Mouse (Mus musculus) midbrain, embryonic 15.5 days (tissue): ENCODE results near the gene Gjd2. TPM values are rescaled to one million over a fixed set of nuclear protein-coding genes. Genes with fewer than 3 reads are reported as not detected.
A peak's percentile ranks its signal among the peaks of the same experiment; 100 is the strongest.

Experiments
- ATAC-seq: fragments of 200-750 bp; cut with Nextera tagmentation; replicated peaks from 2 replicates; pipeline ENCODE4 v1.8.0; 2017; ENCODE audit warnings: moderate TSS enrichment
- H3K27ac ChIP-seq: fragments of 300-500 bp; sonication (generic); 2 replicates; pipeline ENCODE4 v1.5.1; 2015; ENCODE audit warnings: mild to moderate bottlenecking, inconsistent platforms
- H3K27me3 ChIP-seq: fragments of 300-500 bp; sonication (generic); replicated peaks from 2 replicates; pipeline ENCODE4 v1.6.1; 2015; ENCODE audit warnings: inconsistent platforms
- H3K36me3 ChIP-seq: fragments of 300-500 bp; sonication (generic); replicated peaks from 2 replicates; pipeline ENCODE4 v1.6.1; 2015; ENCODE audit warnings: inconsistent platforms
- H3K4me1 ChIP-seq: fragments of 300-500 bp; sonication (generic); 2 replicates; pipeline ENCODE4 v1.6.1; 2015; ENCODE audit warnings: inconsistent platforms
- H3K4me2 ChIP-seq: fragments of 300-500 bp; sonication (generic); 2 replicates; pipeline ENCODE4 v1.6.1; 2015; ENCODE audit warnings: inconsistent platforms, mild to moderate bottlenecking, moderate library complexity
- H3K4me3 ChIP-seq: fragments of 300-500 bp; sonication (generic); 2 replicates; pipeline ENCODE4 v1.5.1; 2015; ENCODE audit warnings: mild to moderate bottlenecking, inconsistent platforms
- H3K9ac ChIP-seq: fragments of 300-500 bp; sonication (generic); 2 replicates; pipeline ENCODE4 v1.6.1; 2015; ENCODE audit warnings: mild to moderate bottlenecking, inconsistent platforms
- H3K9me3 ChIP-seq: fragments of 300-500 bp; sonication (generic); 2 replicates; pipeline ENCODE4 v1.6.1; 2016; ENCODE audit warnings: inconsistent platforms
- WGBS: fragments of 180-500 bp; shearing (Covaris S2); methylation state at CpG from one replicate; pipeline ENCODE4 v1.1.7; 2015; ENCODE audit warnings: mixed read lengths; 5-methylcytosine and 5-hydroxymethylcytosine counted together
- polyA plus RNA-seq: library from polyadenylated mRNA; unstranded; fragments of >200 nt; fragmentation: Nextera tagmentation; extraction: Ambion mirVana; gene quantifications from 2 replicates; pipeline ENCODE4 v1.2.1, GENCODE M21; 2015

The Gjd2 gene
- 9.7 and 10.2 TPM in 2 replicates for polyA plus RNA-seq

DNA sequence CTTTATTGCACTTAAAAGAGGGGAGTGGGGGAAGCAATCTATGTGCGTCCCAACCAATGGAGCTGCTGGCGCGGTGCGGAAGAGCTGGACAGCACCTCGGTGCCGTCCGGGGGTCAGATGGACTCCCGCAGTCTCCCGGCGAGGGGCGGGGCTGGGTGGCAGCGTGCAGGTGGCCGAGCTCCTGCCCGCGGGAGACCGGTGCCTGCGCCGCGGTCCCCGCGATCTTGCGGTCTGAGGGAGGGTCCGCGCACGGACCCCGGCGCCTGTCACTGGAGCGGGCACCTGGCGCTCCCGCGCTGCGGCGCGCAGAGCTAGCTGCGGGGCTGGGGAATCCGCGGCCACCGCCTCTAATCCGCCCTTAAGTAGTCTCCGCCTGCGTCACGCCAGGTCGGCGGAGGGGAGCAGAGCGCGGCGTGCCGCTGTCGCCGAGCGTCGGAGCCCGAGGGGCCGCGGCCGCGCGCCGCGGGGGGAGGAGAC, at the start of gene Gjd2:
Gene Gjd2, minus strand, starts transcription at position 325 of the 477 bp plus-strand sequence.
- Histone ChIP-seq H3K4me2 (peak within 1 kb of the TSS; percentile 75), H3K4me3 (peak within 1 kb of the TSS; percentile 80), H3K27ac (peak within 1 kb of the TSS; percentile 87), H3K9me3 (no peaks in the 10 kb centered on the region), H3K9ac (peak within 1 kb of the TSS; percentile 81), H3K4me1 (peaks cover 24% of the 10 kb centered on the region), H3K36me3 (0 out of 2 replicates have a peak, but pooled peaks cover 4% of the 10 kb centered on the region), H3K27me3 (no peaks in the 10 kb centered on the region)
- under 1% methylated on average over 60 of the region's 60 CpGs for WGBS
- peak; percentile 88 for ATAC-seq

DNA sequence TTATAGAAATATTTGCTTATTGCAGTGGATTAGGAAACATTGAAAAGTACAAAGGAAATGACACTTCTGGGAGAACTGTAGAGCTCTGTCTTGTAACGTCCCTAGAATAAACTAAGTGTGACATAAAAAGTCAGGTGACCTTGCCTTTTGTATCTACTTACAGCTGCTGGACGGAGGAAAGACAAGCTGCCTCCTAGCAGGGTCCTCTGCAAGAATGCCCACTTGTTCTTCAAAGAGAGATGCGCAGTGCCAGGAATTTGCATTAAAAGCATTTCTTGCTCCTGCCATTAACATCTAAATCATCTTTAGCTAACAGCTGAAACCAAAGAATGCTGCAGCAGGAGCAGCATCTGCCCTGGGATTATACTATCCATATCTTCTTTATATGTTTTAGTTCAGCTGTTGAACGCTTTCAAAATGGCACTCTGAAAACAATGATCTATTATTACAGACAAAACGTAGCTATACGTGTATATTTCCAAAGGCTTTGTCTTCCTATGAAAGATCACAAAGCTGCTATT, 46.7 kb upstream of the Gjd2 start:
- no peaks in the 10 kb centered on the region for H3K36me3 ChIP-seq
- 33% methylated on average over 6 of the region's 6 CpGs for whole genome bisulfite sequencing
- peaks cover 8% of the 10 kb centered on the region for H3K4me1 ChIP-seq
- no peaks in the 10 kb centered on the region for H3K27me3 ChIP-seq
- ATAC-seq: no peak
- H3K9ac ChIP-seq: no peak overlapping the region
- H3K4me3 ChIP-seq: no peak overlapping the region
- no peaks in the 10 kb centered on the region for H3K9me3 ChIP-seq
- no peak overlapping the region for H3K4me2 ChIP-seq
- no peak overlapping the region for H3K27ac ChIP-seq

DNA sequence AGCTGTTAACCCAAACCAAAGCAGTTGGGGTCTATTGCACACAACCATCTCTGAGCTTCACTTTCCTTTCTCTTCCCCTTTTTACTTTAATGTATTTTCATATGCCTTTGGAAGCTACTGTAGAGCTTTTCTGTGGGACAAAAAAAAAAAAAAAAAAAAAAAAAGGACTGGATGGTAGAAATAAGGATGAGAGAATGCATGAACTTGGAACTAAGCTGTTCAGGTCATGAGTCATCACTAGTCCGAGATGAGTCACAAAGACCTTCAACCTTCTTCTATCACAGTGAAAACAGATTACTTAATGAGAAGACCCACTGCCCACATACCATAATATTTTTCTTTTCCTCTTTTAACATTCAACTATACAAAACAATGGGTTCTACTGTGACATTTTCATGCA, 46.2 kb upstream of the Gjd2 start:
- no peak overlapping the region for H3K27ac ChIP-seq
- H3K4me3 ChIP-seq: no peak overlapping the region
- H3K9ac ChIP-seq: no peak overlapping the region
- H3K36me3 ChIP-seq: no peaks in the 10 kb centered on the region
- H3K4me1 ChIP-seq: peaks cover 8% of the 10 kb centered on the region
- H3K4me2 ChIP-seq: no peak overlapping the region
- no peaks in the 10 kb centered on the region for H3K27me3 ChIP-seq
- no peaks in the 10 kb centered on the region for H3K9me3 ChIP-seq
- ATAC-seq: no peak
- 65% methylated on average over 1 of the region's 1 CpGs for WGBS

DNA sequence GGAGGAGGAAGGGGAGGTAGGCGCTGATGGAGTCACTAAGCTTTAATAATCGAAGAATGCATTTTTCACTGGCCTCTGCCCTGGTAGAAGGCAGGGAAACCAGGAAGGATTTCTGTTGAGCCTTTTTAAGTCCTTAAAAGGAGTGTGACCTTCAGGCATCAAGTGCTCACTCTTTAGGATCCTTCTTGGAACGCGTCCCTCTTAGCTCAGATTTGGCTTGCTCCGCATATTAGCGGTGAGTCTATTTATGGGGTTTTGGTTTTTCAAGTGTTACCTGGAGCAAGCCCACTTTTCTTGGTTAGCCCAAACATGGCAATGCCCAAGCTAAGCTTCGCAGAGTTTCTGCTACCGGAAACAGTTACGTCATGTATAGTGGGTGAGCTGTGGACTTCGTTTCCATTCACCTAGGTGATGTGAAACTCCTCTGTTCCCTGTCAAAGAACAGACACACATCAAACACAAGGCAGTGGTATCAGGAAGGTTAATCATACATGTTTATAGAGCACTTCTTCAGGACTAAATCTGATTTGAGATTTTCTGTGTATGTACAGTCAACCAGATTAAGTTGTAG, 44.9 kb upstream of the Gjd2 start:
- 88% methylated on average over 10 of the region's 10 CpGs for WGBS
- no peaks in the 10 kb centered on the region for H3K9me3 ChIP-seq
- H3K27me3 ChIP-seq: no peaks in the 10 kb centered on the region
- H3K4me1 ChIP-seq: peaks cover 8% of the 10 kb centered on the region
- no peak overlapping the region for H3K4me2 ChIP-seq
- no peak overlapping the region for H3K9ac ChIP-seq
- H3K4me3 ChIP-seq: no peak overlapping the region
- no peaks in the 10 kb centered on the region for H3K36me3 ChIP-seq
- H3K27ac ChIP-seq: no peak overlapping the region
- ATAC-seq: no peak

DNA sequence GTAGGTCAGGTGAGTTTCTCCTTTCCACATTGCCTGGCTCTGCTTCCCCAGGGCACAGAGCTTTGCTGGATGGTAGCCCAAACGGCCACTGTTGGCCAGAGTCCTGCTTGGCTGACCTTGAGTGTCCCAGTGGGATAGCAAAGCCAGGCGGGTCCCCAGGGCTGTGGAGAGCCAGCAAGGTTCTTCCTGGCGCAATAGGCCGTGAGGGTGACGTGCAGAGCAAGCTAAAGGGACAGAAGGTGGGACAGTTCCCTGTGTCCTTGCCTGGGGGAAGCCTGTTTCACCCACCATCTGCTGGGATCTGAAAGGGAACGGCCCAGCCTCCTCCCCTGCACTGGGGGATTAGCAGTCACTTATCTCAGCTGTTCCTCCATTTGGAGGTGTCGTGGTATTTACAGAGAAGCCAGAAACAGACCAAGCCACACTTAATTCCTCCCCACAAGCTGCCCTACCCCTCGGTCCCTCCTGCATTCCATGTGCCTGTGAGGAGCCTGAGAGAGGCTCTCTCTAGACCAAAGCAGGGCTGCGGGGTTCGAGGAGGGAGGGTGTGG, 44.0 kb upstream of the Gjd2 start:
- Histone ChIP-seq H3K9ac (no peak overlapping the region), H3K27ac (no peak overlapping the region), H3K4me3 (no peak overlapping the region), H3K9me3 (no peaks in the 10 kb centered on the region), H3K4me1 (peaks cover 8% of the 10 kb centered on the region), H3K27me3 (no peaks in the 10 kb centered on the region), H3K4me2 (peak overlapping the region; percentile 8; the same call in 1 of the 2 replicates), H3K36me3 (no peaks in the 10 kb centered on the region)
- 11% methylated on average over 10 of the region's 10 CpGs for WGBS
- peak; percentile 58; the same call in 1 of the 2 replicates for ATAC-seq

DNA sequence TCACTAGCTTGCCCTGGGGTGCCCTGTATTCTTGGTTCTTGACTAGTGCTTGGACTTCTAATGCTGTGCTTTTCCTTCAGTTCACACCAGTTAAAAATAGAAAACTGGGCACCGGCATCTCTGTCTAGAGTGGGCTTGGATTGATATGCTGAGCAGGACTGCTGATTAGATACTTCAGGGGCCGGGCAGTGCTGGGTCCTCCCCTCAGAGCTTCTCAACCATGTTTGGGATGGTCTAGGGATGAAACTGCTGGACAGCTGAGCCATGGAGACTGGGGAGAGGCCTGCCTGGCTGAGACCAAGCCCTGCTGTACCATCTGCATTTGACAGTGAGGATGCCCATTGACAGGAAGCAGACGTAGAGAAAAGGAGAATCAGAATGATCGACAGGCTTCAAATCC, 40.7 kb upstream of the Gjd2 start:
- 94% methylated on average over 4 of the region's 4 CpGs for WGBS
- Histone ChIP-seq H3K27ac (no peak overlapping the region), H3K36me3 (no peaks in the 10 kb centered on the region), H3K9ac (no peak overlapping the region), H3K4me2 (no peak overlapping the region), H3K4me3 (no peak overlapping the region), H3K9me3 (no peaks in the 10 kb centered on the region), H3K27me3 (no peaks in the 10 kb centered on the region), H3K4me1 (peaks cover 6% of the 10 kb centered on the region)
- ATAC-seq: no peak

DNA sequence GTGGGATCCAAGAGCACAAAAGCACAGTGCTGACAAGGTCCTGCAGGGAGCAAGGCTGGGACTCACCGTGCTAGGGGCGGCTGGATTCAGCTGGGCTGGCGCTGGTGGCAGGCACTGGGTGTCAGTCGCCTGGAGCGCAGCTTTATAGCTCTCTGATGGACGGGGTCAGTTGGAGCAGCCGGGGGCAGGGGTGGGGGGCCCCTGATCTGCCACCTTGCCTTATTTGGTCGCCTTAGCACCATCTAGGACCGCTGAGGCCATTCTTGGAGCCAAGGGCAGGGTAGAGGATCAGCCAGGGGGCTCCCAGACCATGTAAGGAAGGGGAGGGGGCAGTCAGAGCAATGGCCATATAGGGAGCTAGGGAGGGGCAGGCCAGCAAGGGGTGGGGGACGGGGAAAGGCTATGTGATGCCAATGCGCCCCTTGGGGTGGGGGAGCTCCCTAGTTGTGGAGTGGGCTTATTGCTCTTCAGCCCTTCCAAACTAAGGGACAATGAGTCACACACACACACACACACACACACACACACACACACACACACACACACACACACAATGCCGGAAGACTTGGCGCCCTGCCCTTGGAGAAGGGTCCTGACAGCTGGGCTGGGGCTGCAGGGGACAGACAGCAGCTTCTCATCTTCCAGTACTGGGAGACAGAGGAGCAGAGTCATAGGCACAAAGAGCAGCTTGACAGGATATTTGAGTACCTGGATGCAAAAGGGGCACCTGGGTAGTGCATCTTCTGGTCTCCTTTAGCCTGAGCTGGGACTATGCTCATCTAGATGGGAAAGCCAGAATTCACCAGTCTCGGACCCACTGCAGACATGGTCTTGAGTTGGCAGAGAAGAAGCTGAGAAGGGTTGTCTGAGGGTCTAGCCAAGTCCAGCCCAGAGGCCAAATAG, 39.5 kb upstream of the Gjd2 start, which contains the start of gene Actc1:
Gene Actc1, minus strand, starts transcription at position 853 of the 903 bp plus-strand sequence.
- ATAC-seq: peak; percentile 39; the same call in 1 of the 2 replicates
- no peak within 1 kb of the TSS for H3K9ac ChIP-seq
- H3K27me3 ChIP-seq: no peaks in the 10 kb centered on the region
- no peaks in the 10 kb centered on the region for H3K36me3 ChIP-seq
- H3K4me3 ChIP-seq: no peak within 1 kb of the TSS
- H3K27ac ChIP-seq: no peak within 1 kb of the TSS
- H3K4me1 ChIP-seq: peaks cover 6% of the 10 kb centered on the region
- 45% methylated on average over 14 of the region's 14 CpGs for WGBS
- no peaks in the 10 kb centered on the region for H3K9me3 ChIP-seq
- no peak within 1 kb of the TSS for H3K4me2 ChIP-seq

DNA sequence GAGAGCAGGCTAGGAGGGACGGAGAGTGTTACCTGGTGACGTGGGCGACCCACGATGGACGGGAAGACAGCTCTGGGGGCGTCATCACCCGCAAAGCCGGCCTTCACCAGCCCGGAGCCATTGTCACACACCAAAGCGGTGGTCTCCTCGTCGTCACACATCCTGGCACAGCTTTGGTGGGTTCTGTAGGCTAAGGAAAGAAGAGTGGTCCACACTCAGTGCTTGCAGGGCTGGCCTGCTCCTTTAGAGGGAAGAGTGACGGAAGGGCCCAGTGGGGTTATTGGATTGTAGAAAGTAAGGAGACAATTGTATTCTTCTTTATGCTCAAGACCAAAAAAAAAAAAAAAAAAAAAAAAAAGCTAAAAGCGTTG, 38.4 kb upstream of the Gjd2 start:
- Histone ChIP-seq H3K27ac (no peak overlapping the region), H3K27me3 (no peaks in the 10 kb centered on the region), H3K9ac (no peak overlapping the region), H3K4me1 (no peaks in the 10 kb centered on the region), H3K9me3 (no peaks in the 10 kb centered on the region), H3K4me2 (no peak overlapping the region), H3K4me3 (no peak overlapping the region), H3K36me3 (no peaks in the 10 kb centered on the region)
- WGBS: 93% methylated on average over 14 of the region's 14 CpGs
- no peak for ATAC-seq

DNA sequence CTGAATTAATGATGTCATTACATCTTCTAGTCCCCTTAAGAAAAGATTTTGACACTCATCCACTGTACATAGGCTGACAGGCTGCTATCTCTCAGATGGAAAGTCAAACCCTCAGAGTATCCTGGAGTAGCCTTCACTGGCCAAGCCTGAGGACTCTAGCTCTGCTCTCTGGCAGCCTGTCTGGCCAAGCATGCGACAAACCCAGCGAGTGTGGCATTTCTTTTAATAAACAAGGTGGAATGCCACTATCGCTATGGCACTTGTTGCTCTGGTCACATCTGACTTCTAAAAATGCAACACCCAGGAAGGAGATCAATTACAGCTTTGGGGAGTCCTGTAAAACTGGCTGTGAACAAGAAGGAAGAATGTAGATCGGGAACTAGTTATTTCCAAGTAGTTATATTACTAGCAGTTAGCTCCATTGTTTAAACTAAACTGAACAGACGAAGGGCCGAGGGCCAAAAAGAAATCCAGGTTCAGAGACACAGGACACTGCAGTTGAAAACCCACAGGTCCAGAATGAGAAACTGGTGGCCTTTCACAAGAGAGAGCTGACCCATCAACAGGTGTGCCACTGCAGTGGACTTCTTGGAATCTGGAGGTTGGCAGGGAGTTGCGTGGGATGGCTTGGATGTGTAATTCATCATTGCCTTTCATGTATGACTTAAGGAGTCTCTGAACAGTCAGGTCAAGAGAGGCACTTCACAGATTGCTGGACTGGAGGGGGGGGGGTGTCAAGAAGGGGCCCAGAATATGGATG, 37.9 kb upstream of the Gjd2 start:
- Histone ChIP-seq H3K4me3 (no peak overlapping the region), H3K9me3 (no peaks in the 10 kb centered on the region), H3K27me3 (no peaks in the 10 kb centered on the region), H3K4me2 (no peak overlapping the region), H3K36me3 (no peaks in the 10 kb centered on the region), H3K4me1 (no peaks in the 10 kb centered on the region), H3K9ac (no peak overlapping the region), H3K27ac (no peak overlapping the region)
- WGBS: 94% methylated on average over 7 of the region's 7 CpGs
- ATAC-seq: no peak

DNA sequence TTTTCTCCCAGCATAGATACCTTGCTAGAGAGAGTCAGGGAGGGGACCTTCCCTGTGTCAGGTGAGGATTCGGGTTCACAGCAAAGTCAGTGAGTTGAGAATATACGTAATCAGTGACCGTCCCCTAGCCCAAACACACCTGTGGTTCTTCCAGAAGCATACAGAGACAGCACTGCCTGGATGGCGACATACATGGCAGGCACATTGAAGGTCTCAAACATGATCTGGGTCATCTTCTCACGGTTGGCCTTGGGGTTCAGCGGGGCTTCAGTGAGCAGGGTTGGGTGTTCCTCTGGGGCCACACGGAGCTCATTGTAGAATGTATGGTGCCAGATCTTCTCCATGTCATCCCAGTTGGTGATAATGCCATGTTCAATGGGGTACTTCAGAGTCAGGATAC, 36.7 kb upstream of the Gjd2 start:
- no peak for ATAC-seq
- H3K4me2 ChIP-seq: no peak overlapping the region
- no peak overlapping the region for H3K27ac ChIP-seq
- no peaks in the 10 kb centered on the region for H3K27me3 ChIP-seq
- no peaks in the 10 kb centered on the region for H3K4me1 ChIP-seq
- 93% methylated on average over 7 of the region's 7 CpGs for WGBS
- H3K4me3 ChIP-seq: no peak overlapping the region
- no peaks in the 10 kb centered on the region for H3K9me3 ChIP-seq
- no peak overlapping the region for H3K9ac ChIP-seq
- no peaks in the 10 kb centered on the region for H3K36me3 ChIP-seq

DNA sequence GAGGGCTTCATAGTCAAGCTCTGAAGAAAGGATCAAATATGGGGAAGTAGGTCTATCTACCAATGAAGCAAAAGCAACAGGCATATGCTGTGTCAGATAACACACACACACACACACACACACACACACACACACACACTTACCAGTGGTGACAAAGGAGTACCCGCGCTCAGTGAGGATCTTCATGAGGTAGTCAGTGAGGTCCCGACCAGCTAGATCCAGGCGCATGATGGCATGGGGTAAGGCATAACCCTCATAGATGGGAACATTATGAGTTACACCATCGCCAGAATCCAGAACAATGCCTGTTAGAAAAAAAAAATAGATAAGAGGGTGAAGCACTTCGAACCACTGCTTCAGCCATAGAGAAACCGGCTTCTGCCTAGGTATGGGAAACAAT, 36.0 kb upstream of the Gjd2 start:
- H3K9me3 ChIP-seq: no peaks in the 10 kb centered on the region
- no peaks in the 10 kb centered on the region for H3K27me3 ChIP-seq
- WGBS: 95% methylated on average over 7 of the region's 7 CpGs
- no peak overlapping the region for H3K27ac ChIP-seq
- H3K9ac ChIP-seq: no peak overlapping the region
- ATAC-seq: no peak
- no peak overlapping the region for H3K4me3 ChIP-seq
- H3K4me2 ChIP-seq: no peak overlapping the region
- no peaks in the 10 kb centered on the region for H3K4me1 ChIP-seq
- no peaks in the 10 kb centered on the region for H3K36me3 ChIP-seq
